Mouse (Mus musculus) spleen, adult 2 months (tissue): ENCODE measurements at regions not wholly inside any gene's neighbourhood (a gene's known extent, or its start where the extent isn't known, plus 50 kb on each side); places are given as distances from the start of the nearest gene placed in this dataset.
A peak's percentile ranks its signal among the peaks of the same experiment; 100 is the strongest.

ENCODE experiments used
- DNase-seq, 2 experiments: peaks; one replicate each; pipeline versions ENCODE4 v3.0.0 to v3.0.0-alpha.2; 2012 to 2021; ENCODE audit warnings: low spot score in 2 of 2, low read depth in 1 of 2
- H3K27ac ChIP-seq: fragments of 200-500 bp; 2 replicates; pipeline ENCODE4 v1.5.1; 2012; ENCODE audit warnings: low read length, inconsistent platforms; ENCODE audit not compliant: insufficient read depth
- H3K27me3 ChIP-seq: fragments of 200-500 bp; 2 replicates; pipeline ENCODE4 v1.6.1; 2012; ENCODE audit warnings: mild to moderate bottlenecking, moderate library complexity, low read length, inconsistent platforms; ENCODE audit not compliant: control insufficient read depth, insufficient read depth
- H3K36me3 ChIP-seq: fragments of 200-500 bp; 2 replicates; pipeline ENCODE4 v1.6.1; 2012; ENCODE audit warnings: mild to moderate bottlenecking, low read length, inconsistent platforms; ENCODE audit not compliant: control insufficient read depth, insufficient read depth
- H3K4me1 ChIP-seq: fragments of 200-500 bp; 2 replicates; pipeline ENCODE4 v1.6.1; 2011; ENCODE audit warnings: inconsistent platforms; ENCODE audit not compliant: control insufficient read depth, insufficient read depth, insufficient read length
- H3K4me3 ChIP-seq: fragments of 200-500 bp; 2 replicates; pipeline ENCODE4 v1.5.1; 2011; ENCODE audit warnings: mild to moderate bottlenecking, inconsistent platforms; ENCODE audit not compliant: insufficient read depth, insufficient read length; ENCODE audit errors: extremely low read depth
- CTCF ChIP-seq: fragments of 200-500 bp; IDR thresholded peaks from 2 replicates; pipeline ENCODE4 v1.5.1; 2011; ENCODE audit warnings: mild to moderate bottlenecking, inconsistent platforms; ENCODE audit not compliant: insufficient read depth, insufficient read length, insufficient replicate concordance; ENCODE audit errors: extremely low read depth
- POLR2A ChIP-seq: fragments of 200-500 bp; IDR thresholded peaks from 2 replicates; pipeline ENCODE4 v1.6.1; 2011; ENCODE audit warnings: low read depth, low read length, inconsistent platforms
- WGBS: fragments of 180-500 bp; shearing (Covaris S2); methylation state at CpG from one replicate; pipeline ENCODE4 v1.1.7; 2018; 5-methylcytosine and 5-hydroxymethylcytosine counted together

DNA sequence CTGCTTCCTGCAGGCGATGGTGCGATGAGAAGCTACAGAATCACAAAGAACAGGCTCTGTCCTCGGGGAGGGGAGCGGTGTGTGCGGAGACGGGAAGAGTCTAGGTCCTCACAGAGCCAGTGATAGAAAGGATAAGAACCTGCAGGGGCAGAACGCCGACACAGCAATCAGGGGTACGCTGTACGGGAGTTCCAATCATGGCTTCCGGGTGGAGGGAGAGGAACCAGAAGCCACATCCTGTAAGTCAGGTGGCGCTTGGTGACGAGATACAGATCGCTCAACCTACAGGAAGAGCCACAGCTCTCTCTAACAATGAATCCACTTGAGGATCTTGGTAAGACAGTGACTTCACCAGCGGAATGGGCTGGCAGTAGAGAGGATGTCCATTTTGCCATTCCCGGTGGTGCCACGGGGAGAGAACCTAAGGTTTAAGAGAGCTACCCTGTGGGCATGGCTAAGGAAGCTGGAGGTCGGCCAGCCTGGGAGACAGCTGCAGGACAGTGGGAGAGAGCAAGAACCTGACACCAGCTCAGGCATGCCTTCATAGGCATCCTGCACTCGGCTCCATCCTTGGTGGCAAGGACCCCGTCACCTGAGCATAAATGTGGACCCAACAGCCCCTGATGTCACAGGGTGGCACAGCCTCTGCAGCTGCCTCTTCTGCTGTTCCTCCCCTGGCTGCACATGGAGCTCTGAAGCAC is 137.9 kb upstream of the Azi2 start:
- Histone ChIP-seq H3K27me3 (no peaks in the 10 kb centered on the region), H3K4me3 (peak overlapping the region; percentile 62), H3K36me3 (no peaks in the 10 kb centered on the region), H3K4me1 (peaks cover 7% of the 10 kb centered on the region; the same call in 1 of the 2 replicates), H3K27ac (peak overlapping the region; percentile 78)
- WGBS: 14% methylated on average over 20 of the region's 20 CpGs
- no peak for TF ChIP-seq POLR2A
- no peak for TF ChIP-seq CTCF
- peak; percentile 40 to 44 for DNase-seq

DNA sequence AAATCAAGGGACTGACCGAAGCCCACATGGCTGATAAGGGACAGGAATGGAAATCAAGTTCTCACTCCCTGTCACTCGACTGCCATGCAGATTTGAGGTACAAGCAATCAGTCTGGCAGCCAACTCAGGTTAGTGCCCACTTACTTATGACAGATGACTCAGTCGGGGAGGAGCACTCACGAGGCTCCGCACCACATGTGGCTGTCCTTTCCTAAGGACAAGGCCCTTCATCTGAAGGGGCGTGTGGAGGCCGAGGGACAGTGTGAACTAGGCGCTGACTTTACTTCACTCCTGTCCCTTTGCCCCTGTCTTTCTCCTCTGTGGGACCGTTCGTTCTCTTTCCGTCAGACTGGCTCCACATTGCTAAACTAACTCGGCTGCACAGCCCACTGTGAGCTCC is 139.7 kb upstream of the Azi2 start:
- no peak overlapping the region for H3K4me3 ChIP-seq
- no peaks in the 10 kb centered on the region for H3K36me3 ChIP-seq
- 91% methylated on average over 12 of the region's 12 CpGs for WGBS
- no peak for DNase-seq
- H3K27me3 ChIP-seq: no peaks in the 10 kb centered on the region
- H3K27ac ChIP-seq: no peak overlapping the region
- H3K4me1 ChIP-seq: peaks cover 9% of the 10 kb centered on the region; the same call in 1 of the 2 replicates
- TF ChIP-seq CTCF: no peak
- no peak for TF ChIP-seq POLR2A

DNA sequence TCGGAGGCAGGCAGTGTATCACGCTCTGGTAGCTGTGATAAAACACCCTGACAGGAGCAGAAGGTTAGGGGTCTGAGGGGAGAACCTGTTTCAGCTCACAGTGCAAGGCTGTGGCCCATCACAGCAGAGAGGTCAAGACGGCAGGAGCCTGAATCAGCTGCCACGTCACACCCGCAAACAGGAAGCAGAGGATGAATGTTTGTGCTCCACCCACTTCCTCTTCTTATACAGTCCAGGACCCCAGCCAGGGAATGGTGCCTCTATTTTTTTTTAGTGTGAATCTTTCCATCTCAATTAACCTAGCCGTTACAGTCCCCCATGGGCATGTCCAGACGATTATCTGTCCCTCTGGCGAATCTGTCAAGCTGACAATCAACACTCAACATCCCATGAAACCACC is 143.8 kb upstream of the Azi2 start:
- Histone ChIP-seq H3K4me1 (peaks cover 2% of the 10 kb centered on the region; the same call in 1 of the 2 replicates), H3K27me3 (no peaks in the 10 kb centered on the region), H3K36me3 (no peaks in the 10 kb centered on the region), H3K4me3 (no peak overlapping the region), H3K27ac (no peak overlapping the region)
- no peak for TF ChIP-seq POLR2A
- no peak for TF ChIP-seq CTCF
- WGBS: 61% methylated on average over 8 of the region's 8 CpGs
- no peak for DNase-seq

DNA sequence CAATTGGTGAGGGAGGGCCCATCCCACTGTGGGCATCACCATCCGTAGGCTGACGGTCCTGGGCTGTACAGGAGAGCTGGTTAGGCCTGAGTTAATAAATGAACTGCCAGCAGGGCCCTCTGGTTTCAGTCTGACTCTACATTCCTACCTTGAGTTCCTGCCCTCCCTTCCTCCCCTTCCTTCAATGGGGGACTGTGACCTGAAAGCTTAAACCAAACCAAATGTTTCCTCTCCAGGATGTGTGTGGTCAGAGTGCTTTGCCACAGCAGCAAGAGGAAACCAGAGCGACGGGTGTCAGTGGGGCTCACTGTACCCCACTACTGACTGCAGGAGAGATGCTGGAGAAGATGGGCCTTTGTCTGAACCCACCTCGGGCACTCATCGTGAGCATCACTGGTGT is 147.7 kb upstream of the Azi2 start:
- no peaks in the 10 kb centered on the region for H3K36me3 ChIP-seq
- 10% methylated on average over 6 of the region's 6 CpGs for WGBS
- peak in 1 of 2 experiments; percentile 30 for DNase-seq
- peaks cover 2% of the 10 kb centered on the region; the same call in 1 of the 2 replicates for H3K4me1 ChIP-seq
- no peak overlapping the region for H3K27ac ChIP-seq
- H3K27me3 ChIP-seq: no peaks in the 10 kb centered on the region
- H3K4me3 ChIP-seq: no peak overlapping the region
- TF ChIP-seq POLR2A (no peak), CTCF (no peak)

DNA sequence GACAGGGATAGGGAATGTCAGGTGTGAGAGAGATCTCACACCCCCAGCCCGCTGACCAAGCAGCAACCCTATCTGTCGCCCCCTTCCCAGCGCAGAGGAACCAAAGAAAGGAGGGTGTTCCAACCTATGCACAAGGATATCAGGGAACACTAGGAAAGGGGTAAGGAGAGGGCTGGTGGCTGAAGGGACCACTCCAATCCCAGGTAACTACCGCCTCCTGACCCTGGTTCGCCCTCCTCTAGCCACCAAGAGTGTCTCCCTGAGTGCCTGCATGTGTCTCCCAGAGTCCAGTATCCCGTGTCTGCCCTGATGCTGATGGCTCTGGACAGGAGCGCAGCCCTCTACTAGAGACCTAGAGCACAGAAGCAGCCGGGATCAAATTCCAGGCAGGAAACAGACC is 167.1 kb upstream of the Azi2 start:
- no peak for DNase-seq
- WGBS: 52% methylated on average over 8 of the region's 8 CpGs
- Histone ChIP-seq H3K27me3 (peaks cover 4% of the 10 kb centered on the region; the same call in 1 of the 2 replicates), H3K27ac (no peak overlapping the region), H3K4me1 (no peaks in the 10 kb centered on the region), H3K36me3 (no peaks in the 10 kb centered on the region), H3K4me3 (no peak overlapping the region)
- TF ChIP-seq CTCF: no peak
- TF ChIP-seq POLR2A: no peak

DNA sequence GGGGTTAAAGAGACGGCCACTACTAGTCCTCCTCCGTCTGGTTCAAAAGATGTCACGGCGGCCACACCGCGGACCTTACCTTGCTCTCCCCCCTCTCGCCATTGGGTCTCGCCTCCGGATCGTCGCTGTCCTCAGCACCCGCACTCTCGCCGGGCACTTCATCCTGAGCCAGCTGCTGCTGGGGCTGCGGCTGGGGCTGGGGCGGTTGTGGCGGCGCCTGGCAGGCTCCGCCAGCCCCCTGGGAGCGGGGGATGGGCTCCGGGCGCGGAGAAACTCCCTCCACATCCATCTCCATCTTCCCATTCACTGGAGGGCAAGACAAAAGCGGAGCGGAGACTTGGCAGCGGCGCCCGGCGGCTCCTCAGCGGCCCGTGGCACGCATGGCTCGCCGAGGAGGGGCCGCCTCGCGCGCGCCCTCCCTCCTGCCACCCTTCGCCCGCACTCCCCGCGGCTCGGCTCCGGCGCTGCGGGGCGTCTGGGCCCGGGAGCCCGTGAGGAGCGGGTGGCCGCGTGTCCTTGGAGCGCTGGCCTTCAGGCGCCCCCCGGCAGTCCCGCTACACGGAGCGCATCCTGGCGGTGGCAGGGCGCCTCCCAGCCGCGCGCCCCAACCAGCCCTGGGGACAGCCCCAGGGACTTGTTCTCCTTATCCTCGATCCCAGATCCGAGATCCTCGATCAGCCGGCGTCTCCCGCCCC is 167.8 kb upstream of the Azi2 start:
- no peaks in the 10 kb centered on the region for H3K36me3 ChIP-seq
- no peak for TF ChIP-seq CTCF
- TF ChIP-seq POLR2A: no peak
- 2% methylated on average over 68 of the region's 70 CpGs for WGBS
- peaks cover 4% of the 10 kb centered on the region; the same call in 1 of the 2 replicates for H3K27me3 ChIP-seq
- H3K4me3 ChIP-seq: no peak overlapping the region
- no peaks in the 10 kb centered on the region for H3K4me1 ChIP-seq
- no peak for DNase-seq
- no peak overlapping the region for H3K27ac ChIP-seq

DNA sequence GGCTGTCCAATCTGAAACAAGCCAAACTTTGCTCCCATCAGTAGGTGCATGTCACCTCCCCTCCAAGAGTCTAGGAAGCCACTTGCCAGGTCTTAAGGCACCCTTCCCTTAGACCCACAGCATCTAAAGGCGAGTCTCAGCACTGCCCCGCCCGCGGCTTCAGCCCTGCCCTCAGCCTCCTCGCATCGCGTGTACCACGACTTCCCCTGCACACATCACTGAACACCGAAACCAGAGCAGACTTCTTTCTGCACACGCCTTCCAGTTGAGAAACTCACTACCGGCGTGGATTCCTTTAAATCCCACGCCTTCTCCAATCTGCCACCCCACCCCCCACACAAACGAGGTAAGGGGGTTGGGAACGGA is 168.3 kb upstream of the Azi2 start:
- Histone ChIP-seq H3K4me1 (no peaks in the 10 kb centered on the region), H3K27ac (no peak overlapping the region), H3K27me3 (peaks cover 4% of the 10 kb centered on the region; the same call in 1 of the 2 replicates), H3K4me3 (no peak overlapping the region), H3K36me3 (no peaks in the 10 kb centered on the region)
- no peak for TF ChIP-seq CTCF
- TF ChIP-seq POLR2A: no peak
- WGBS: 2% methylated on average over 15 of the region's 15 CpGs
- no peak for DNase-seq
